Mouse (Mus musculus): ENCODE measurements around the gene Ube2j1.

DNA sequence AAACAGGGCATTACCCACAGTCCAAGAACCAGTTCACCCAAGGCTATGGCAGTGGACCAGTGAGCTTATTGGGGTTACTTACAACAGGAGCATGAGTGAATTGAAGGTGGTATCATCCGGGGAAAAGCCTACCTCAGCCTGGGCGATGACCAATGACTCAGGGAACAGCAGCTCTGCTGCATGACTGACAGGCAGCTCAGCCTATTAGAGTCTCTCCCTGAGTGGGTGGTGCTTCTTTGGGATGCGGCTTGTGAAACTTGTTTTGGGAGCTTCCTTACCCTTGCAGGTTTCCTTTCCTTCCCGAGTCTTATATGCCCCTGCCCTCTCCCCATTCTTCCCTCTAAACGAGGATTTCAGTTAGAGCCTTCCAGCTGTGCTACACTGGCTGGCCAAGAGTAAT, 21.4 kb downstream of the Ube2j1 start:
- TF ChIP-seq CTCF (IDR thresholded peaks at IDR 0.05; ENCODE audit: low read depth, low read length), result no peak
- no peak for TF ChIP-seq POLR2A (IDR thresholded peaks at IDR 0.05; ENCODE audit: extremely low read depth, insufficient read depth, low read length)
